8 mouse cellular contexts compared by ENCODE assay signal in genomic region chr2:52676023-52676912, GRCm38 (mm10). TPM values are rescaled to one million over a fixed set of nuclear protein-coding genes. Genes with fewer than 3 reads are reported as not detected.
DNase-seq lines count a peak whose midpoint lies in the region; ATAC-seq and TF ChIP-seq lines count a peak whose summit lies in the region.

Gene Cacnb4 (minus strand): TSS chr2:52676831.

- peak within 1 kb of the TSS; percentile 94 for H3K4me2 ChIP-seq in forebrain, embryonic 13.5 days
- peak within 1 kb of the TSS; percentile 98 for H3K4me2 ChIP-seq in lung, embryonic 14.5 days

- under 1% methylated on average over 34 of the region's 77 CpGs for WGBS in forebrain, embryonic 13.5 days
- WGBS in hindbrain, embryonic 10.5 days = under 1% methylated on average over 57 of the region's 77 CpGs
- under 1% methylated on average over 42 of the region's 77 CpGs for WGBS in lung, embryonic 14.5 days

- H3K4me1 ChIP-seq in brown adipose tissue, adult 24 weeks (ENCODE audit: control insufficient read depth, insufficient read depth, insufficient read length, low read length) = no peaks in the 10 kb centered on the region
- H3K4me1 ChIP-seq in forebrain, embryonic 13.5 days = peaks cover 16% of the 10 kb centered on the region
- peaks cover 21% of the 10 kb centered on the region; the same call in 1 of the 2 replicates for H3K4me1 ChIP-seq in hindbrain, embryonic 10.5 days (replicated peaks)
- H3K4me1 ChIP-seq in lung, embryonic 14.5 days (ENCODE audit: insufficient read depth) = no peaks in the 10 kb centered on the region

- peak; percentile 92 for ATAC-seq in forebrain, embryonic 13.5 days
- peak; percentile 87 for ATAC-seq in lung, embryonic 14.5 days (ENCODE audit: insufficient read depth)

- no peak within 1 kb of the TSS for H3K27ac ChIP-seq in brown adipose tissue, adult 24 weeks (replicated peaks; ENCODE audit: low read depth, low read length)
- no peak within 1 kb of the TSS for H3K27ac ChIP-seq in forebrain, embryonic 13.5 days
- peak within 1 kb of the TSS; percentile 89 for H3K27ac ChIP-seq in hindbrain, embryonic 10.5 days
- no peak within 1 kb of the TSS for H3K27ac ChIP-seq in lung, embryonic 14.5 days (ENCODE audit: low read depth)

- TF ChIP-seq CTCF in lung, embryonic 14.5 days (IDR thresholded peaks at IDR 0.05; ENCODE audit: low read depth) = no peak

- H3K9me3 ChIP-seq in forebrain, embryonic 13.5 days (replicated peaks) = no peaks in the 10 kb centered on the region
- H3K9me3 ChIP-seq in hindbrain, embryonic 10.5 days = no peaks in the 10 kb centered on the region
- no peaks in the 10 kb centered on the region for H3K9me3 ChIP-seq in lung, embryonic 14.5 days (ENCODE audit: low read depth, low read length)

- H3K36me3 ChIP-seq in forebrain, embryonic 13.5 days (ENCODE audit: poor library complexity, severe bottlenecking) = no peaks in the 10 kb centered on the region
- no peaks in the 10 kb centered on the region for H3K36me3 ChIP-seq in hindbrain, embryonic 10.5 days
- no peaks in the 10 kb centered on the region for H3K36me3 ChIP-seq in lung, embryonic 14.5 days (ENCODE audit: insufficient read depth)

- peak; percentile 68 for DNase-seq in MN1 (ENCODE audit: low spot score)
- DNase-seq in hindbrain, embryonic 10.5 days (ENCODE audit: low spot score) = peak; percentile 69
- DNase-seq in layer of hippocampus, postnatal 10 days (ENCODE audit: low spot score in 2 of 2) = peak; percentile 59 to 71
- DNase-seq in lung, embryonic 14.5 days = peak; percentile 61
- DNase-seq in ovary, adult 18-20 months (ENCODE audit: low spot score) = peak; percentile 32
- DNase-seq in natural killer cell, adult 2 months (ENCODE audit: low spot score in 2 of 2) = no peak

- H3K27me3 ChIP-seq in forebrain, embryonic 13.5 days = peaks cover 24% of the 10 kb centered on the region
- H3K27me3 ChIP-seq in hindbrain, embryonic 10.5 days (ENCODE audit: insufficient read depth, poor library complexity, severe bottlenecking) = peaks cover 70% of the 10 kb centered on the region
- peaks cover 19% of the 10 kb centered on the region for H3K27me3 ChIP-seq in lung, embryonic 14.5 days (ENCODE audit: insufficient read depth, low read length)

- peak within 1 kb of the TSS; percentile 77 for H3K9ac ChIP-seq in forebrain, embryonic 13.5 days
- peak within 1 kb of the TSS; percentile 55 for H3K9ac ChIP-seq in lung, embryonic 14.5 days

- H3K4me3 ChIP-seq in brown adipose tissue, adult 24 weeks (ENCODE audit: insufficient read depth, low read depth, low read length) = peak within 1 kb of the TSS; percentile 53
- H3K4me3 ChIP-seq in forebrain, embryonic 13.5 days = peak within 1 kb of the TSS; percentile 66
- H3K4me3 ChIP-seq in hindbrain, embryonic 10.5 days = peak within 1 kb of the TSS; percentile 76
- H3K4me3 ChIP-seq in lung, embryonic 14.5 days (ENCODE audit: low read depth, low read length) = peak within 1 kb of the TSS; percentile 65

RNA-seq across cellular contexts. Expression of gene Cacnb4, which starts in this region (rescaled TPM):
- not detected in 2 replicates for polyA plus RNA-seq in brown adipose tissue, adult 24 weeks (2012; ENCODE audit: insufficient read depth, insufficient read length, missing spikeins)
- polyA plus RNA-seq in forebrain, embryonic 13.5 days (2015; fragmentation: Nextera tagmentation; extraction: Ambion mirVana) = 6.6 TPM in 2 replicates
- polyA plus RNA-seq in hindbrain, embryonic 10.5 days (2016; fragmentation: Nextera tagmentation; extraction: Ambion mirVana) = 0.68 and 1.8 TPM in 2 replicates
- 10 to 100 TPM; 59.9 to 73.7 TPM for total RNA-seq in layer of hippocampus, postnatal 10 days (2021)
- 0.39 and 0.96 TPM in 2 replicates for polyA plus RNA-seq in lung, embryonic 14.5 days (2014; fragmentation: Nextera tagmentation; extraction: Ambion mirVana)

Comparison
In these comparisons a context has a peak if more than half of its experiments do, and no peak if none do; other contexts are left out.
1. Peak in DNase-seq, ATAC-seq, H3K4me3 ChIP-seq, H3K9ac ChIP-seq and H3K4me2 ChIP-seq in lung, embryonic 14.5 days; RNA of the gene not detected or under 1 TPM.
2. DNase-seq: peak in MN1 (single experiment), hindbrain, embryonic 10.5 days (single experiment), layer of hippocampus, postnatal 10 days (2 of 2) and ovary, adult 18-20 months (single experiment); none in natural killer cell, adult 2 months (0 of 2).
3. Peak in every context shown above with its lines, with median percentiles within 50 percentile points of each other: H3K4me3 ChIP-seq.